Mouse (Mus musculus): ENCODE results near the gene Fyco1.
"Not testable (repeated sequence)": the region's sequence is repeated elsewhere in the genome, so short reads cannot be mapped to it uniquely, and the experiment has no call there.

GRCm38 (mm10) chr9:123749687-123750086 lies 102.0 kb downstream of the Fyco1 start:
- TF ChIP-seq CTCF (IDR thresholded peaks at IDR 0.05; ENCODE audit: low read depth, low read length); POLR2A (IDR thresholded peaks at IDR 0.05; ENCODE audit: insufficient read depth, low read length): not testable (repeated sequence)

Data from ES-Bruce4 (cell line).